Mouse (Mus musculus) forebrain, embryonic 16.5 days (tissue): ENCODE results near the gene Arpc4. TPM values are rescaled to one million over a fixed set of nuclear protein-coding genes. Genes with fewer than 3 reads are reported as not detected.

Source experiments
- ATAC-seq: fragments of 200-750 bp; cut with Nextera tagmentation; 2 replicates; pipeline ENCODE4 v1.8.0; 2017; ENCODE audit warnings: mild to moderate bottlenecking, moderate library complexity
- H3K27ac ChIP-seq: fragments of 300-500 bp; sonication (generic); 2 replicates; pipeline ENCODE4 v1.5.1; 2014; ENCODE audit warnings: low read length, control low read depth
- H3K27me3 ChIP-seq: fragments of 300-500 bp; sonication (generic); replicated peaks from 2 replicates; pipeline ENCODE4 v1.6.1; 2014; ENCODE audit warnings: low read length; ENCODE audit not compliant: control insufficient read depth, insufficient read depth
- H3K36me3 ChIP-seq: fragments of 300-500 bp; sonication (generic); 2 replicates; pipeline ENCODE4 v1.6.1; 2014; ENCODE audit not compliant: control insufficient read depth, insufficient read depth
- H3K4me1 ChIP-seq: fragments of 300-500 bp; sonication (generic); replicated peaks from 2 replicates; pipeline ENCODE4 v1.6.1; 2014; ENCODE audit warnings: low read length; ENCODE audit not compliant: control insufficient read depth, insufficient read depth
- H3K4me2 ChIP-seq: fragments of 300-500 bp; sonication (generic); 2 replicates; pipeline ENCODE4 v1.6.1; 2014; ENCODE audit warnings: mild to moderate bottlenecking, low read length, control low read depth
- H3K4me3 ChIP-seq: fragments of 300-500 bp; sonication (generic); replicated peaks from 2 replicates; pipeline ENCODE4 v1.5.1; 2014; ENCODE audit warnings: mild to moderate bottlenecking, low read length, control low read depth
- H3K9ac ChIP-seq: fragments of 300-500 bp; sonication (generic); replicated peaks from 2 replicates; pipeline ENCODE4 v1.6.1; 2014; ENCODE audit warnings: low read depth, low read length, control low read depth
- H3K9me3 ChIP-seq: fragments of 300-500 bp; sonication (generic); 2 replicates; pipeline ENCODE4 v1.6.1; 2016; ENCODE audit warnings: low read length; ENCODE audit not compliant: control insufficient read depth
- WGBS: fragments of 180-500 bp; shearing (Covaris S2); extraction: QIAGEN DNeasy Blood & Tissue Kit; methylation state at CpG from one replicate; pipeline ENCODE4 v1.1.7; 2014; 5-methylcytosine and 5-hydroxymethylcytosine counted together
- polyA plus RNA-seq: library from polyadenylated mRNA; unstranded; fragments of >200 nt; fragmentation: Nextera tagmentation; extraction: Ambion mirVana; gene quantifications from 2 replicates; pipeline ENCODE4 v1.2.1, GENCODE M21; 2015

Gene Arpc4
- polyA plus RNA-seq, 1 experiment from 2014 or later = 414 TPM

- Histone ChIP-seq H3K4me1 (no peaks in the 10 kb centered on the region), H3K27me3 (no peaks in the 10 kb centered on the region), H3K36me3 (no peaks in the 10 kb centered on the region), H3K9me3 (no peaks in the 10 kb centered on the region), H3K4me3 (no peak overlapping the region), H3K9ac (no peak overlapping the region), H3K4me2 (no peak overlapping the region), H3K27ac (no peak overlapping the region)
- ATAC-seq = no peak
- WGBS = 91% methylated on average over 16 of the region's 16 CpGs
Measured at GRCm38 (mm10) chr6:113428006-113428405, 50.1 kb downstream of the Arpc4 start.

- H3K27ac ChIP-seq = no peak overlapping the region
- no peaks in the 10 kb centered on the region for H3K4me1 ChIP-seq
- no peaks in the 10 kb centered on the region for H3K27me3 ChIP-seq
- H3K4me2 ChIP-seq = no peak overlapping the region
- no peaks in the 10 kb centered on the region for H3K9me3 ChIP-seq
- ATAC-seq = no peak
- H3K9ac ChIP-seq = no peak overlapping the region
- 83% methylated on average over 3 of the region's 3 CpGs for WGBS
- no peak overlapping the region for H3K4me3 ChIP-seq
- H3K36me3 ChIP-seq = no peaks in the 10 kb centered on the region
Measured at GRCm38 (mm10) chr6:113429965-113430364, 52.0 kb downstream of the Arpc4 start.

GRCm38 (mm10) chr6:113430846-113431245, 52.9 kb downstream of the Arpc4 start:
- H3K9me3 ChIP-seq = no peaks in the 10 kb centered on the region
- H3K4me2 ChIP-seq = no peak overlapping the region
- no peak for ATAC-seq
- no peak overlapping the region for H3K9ac ChIP-seq
- WGBS = 68% methylated on average over 3 of the region's 3 CpGs
- H3K4me3 ChIP-seq = no peak overlapping the region
- no peaks in the 10 kb centered on the region for H3K27me3 ChIP-seq
- no peaks in the 10 kb centered on the region for H3K4me1 ChIP-seq
- no peaks in the 10 kb centered on the region for H3K36me3 ChIP-seq
- H3K27ac ChIP-seq = no peak overlapping the region

GRCm38 (mm10) chr6:113431801-113432200, 53.9 kb downstream of the Arpc4 start:
- Histone ChIP-seq H3K4me2 (no peak overlapping the region), H3K9me3 (no peaks in the 10 kb centered on the region), H3K9ac (no peak overlapping the region), H3K27me3 (no peaks in the 10 kb centered on the region), H3K27ac (no peak overlapping the region), H3K4me3 (no peak overlapping the region), H3K36me3 (no peaks in the 10 kb centered on the region), H3K4me1 (no peaks in the 10 kb centered on the region)
- ATAC-seq = no peak
- 61% methylated on average over 3 of the region's 3 CpGs for WGBS

- H3K27me3 ChIP-seq = no peaks in the 10 kb centered on the region
- H3K36me3 ChIP-seq = no peaks in the 10 kb centered on the region
- H3K4me2 ChIP-seq = no peak overlapping the region
- H3K4me1 ChIP-seq = no peaks in the 10 kb centered on the region
- no peak for ATAC-seq
- H3K27ac ChIP-seq = no peak overlapping the region
- 62% methylated on average over 3 of the region's 3 CpGs for WGBS
- H3K4me3 ChIP-seq = no peak overlapping the region
- no peaks in the 10 kb centered on the region for H3K9me3 ChIP-seq
- no peak overlapping the region for H3K9ac ChIP-seq
Measured at GRCm38 (mm10) chr6:113433661-113434060, 55.7 kb downstream of the Arpc4 start.

GRCm38 (mm10) chr6:113434691-113435090, 56.8 kb downstream of the Arpc4 start:
- no peaks in the 10 kb centered on the region for H3K27me3 ChIP-seq
- WGBS = 75% methylated on average over 7 of the region's 7 CpGs
- H3K4me3 ChIP-seq = no peak overlapping the region
- H3K27ac ChIP-seq = no peak overlapping the region
- no peak for ATAC-seq
- H3K9me3 ChIP-seq = no peaks in the 10 kb centered on the region
- H3K4me1 ChIP-seq = no peaks in the 10 kb centered on the region
- no peak overlapping the region for H3K9ac ChIP-seq
- H3K36me3 ChIP-seq = no peaks in the 10 kb centered on the region
- no peak overlapping the region for H3K4me2 ChIP-seq

- Histone ChIP-seq H3K36me3 (no peaks in the 10 kb centered on the region), H3K27ac (no peak within 1 kb of the TSS), H3K9me3 (no peaks in the 10 kb centered on the region), H3K4me1 (no peaks in the 10 kb centered on the region), H3K4me3 (no peak within 1 kb of the TSS), H3K9ac (no peak within 1 kb of the TSS), H3K4me2 (no peak within 1 kb of the TSS), H3K27me3 (no peaks in the 10 kb centered on the region)
- ATAC-seq = no peak
- WGBS = 79% methylated on average over 9 of the region's 9 CpGs
Measured at GRCm38 (mm10) chr6:113435664-113436205, 57.8 kb downstream of the Arpc4 start, which contains the start of gene Cidec. Gene Cidec (minus strand): TSS chr6:113435760.

GRCm38 (mm10) chr6:113437135-113437534, 59.2 kb downstream of the Arpc4 start:
- Histone ChIP-seq H3K36me3 (no peaks in the 10 kb centered on the region), H3K27ac (no peak overlapping the region), H3K9ac (no peak overlapping the region), H3K4me3 (no peak overlapping the region), H3K4me1 (0 out of 2 replicates have a peak, but pooled peaks cover 3% of the 10 kb centered on the region), H3K4me2 (no peak overlapping the region), H3K9me3 (no peaks in the 10 kb centered on the region), H3K27me3 (no peaks in the 10 kb centered on the region)
- ATAC-seq = no peak
- WGBS = 79% methylated on average over 12 of the region's 12 CpGs

GRCm38 (mm10) chr6:113438721-113439430, 61.0 kb downstream of the Arpc4 start:
- Histone ChIP-seq H3K27me3 (no peaks in the 10 kb centered on the region), H3K9me3 (no peaks in the 10 kb centered on the region), H3K27ac (no peak overlapping the region), H3K4me3 (no peak overlapping the region), H3K9ac (no peak overlapping the region), H3K4me2 (no peak overlapping the region), H3K4me1 (peaks cover 11% of the 10 kb centered on the region), H3K36me3 (no peaks in the 10 kb centered on the region)
- 70% methylated on average over 12 of the region's 12 CpGs for WGBS
- ATAC-seq = no peak
